Comparison of ENCODE assay signal across 19 mouse cellular contexts in genomic region chr2:26641006-26641647, GRCm38 (mm10). TPM values are rescaled to one million over a fixed set of nuclear protein-coding genes. Genes with fewer than 3 reads are reported as not detected.
DNase-seq lines count a peak whose midpoint lies in the region; ATAC-seq and TF ChIP-seq lines count a peak whose summit lies in the region.
"Had no signal": no experiment of that assay in that cellular context is flagged by ENCODE, and none has a peak within 500 bp of the region (broad histone marks: within the 10 kb centered on the region; RNA-seq: fewer than 3 reads in every experiment).

No protein-coding gene starts in this region.

- H3K9me3 ChIP-seq in kidney, embryonic 15.5 days (replicated peaks): no peaks in the 10 kb centered on the region
- H3K9me3 ChIP-seq in embryonic facial prominence, embryonic 13.5 days: no peaks in the 10 kb centered on the region
- no peaks in the 10 kb centered on the region for H3K9me3 ChIP-seq in liver, postnatal 0 days (ENCODE audit: low read length)
- H3K9me3 ChIP-seq: neural tube, embryonic 12.5 days had no signal

- ATAC-seq in kidney, embryonic 15.5 days (replicated peaks; ENCODE audit: low FRiP score): no peak
- ATAC-seq in embryonic facial prominence, embryonic 13.5 days (ENCODE audit: insufficient number of reproducible peaks, insufficient read depth, low FRiP score, low TSS enrichment, low read depth): no peak
- ATAC-seq in liver, postnatal 0 days: no peak

- TF ChIP-seq CTCF in liver, postnatal 0 days (IDR thresholded peaks at IDR 0.05; ENCODE audit: low read depth): no peak

- H3K4me3 ChIP-seq in kidney, embryonic 15.5 days (replicated peaks): no peak overlapping the region
- H3K4me3 ChIP-seq in embryonic facial prominence, embryonic 13.5 days: no peak overlapping the region
- H3K4me3 ChIP-seq in liver, postnatal 0 days (ENCODE audit: low read depth, low read length): no peak overlapping the region
- H3K4me3 ChIP-seq: neural tube, embryonic 12.5 days had no signal

- H3K27ac ChIP-seq in kidney, embryonic 15.5 days: peak overlapping the region; percentile 82; the same call in 1 of the 2 replicates
- H3K27ac ChIP-seq in embryonic facial prominence, embryonic 13.5 days: peak overlapping the region; percentile 91
- peak overlapping the region; percentile 86; the same call in 1 of the 2 replicates for H3K27ac ChIP-seq in liver, postnatal 0 days (ENCODE audit: low read depth)
- H3K27ac ChIP-seq: hindbrain, embryonic 14.5 days; neural tube, embryonic 12.5 days had no signal

- H3K36me3 ChIP-seq in kidney, embryonic 15.5 days: peaks cover 27% of the 10 kb centered on the region
- peaks cover 30% of the 10 kb centered on the region for H3K36me3 ChIP-seq in embryonic facial prominence, embryonic 13.5 days
- H3K36me3 ChIP-seq in liver, postnatal 0 days (replicated peaks; ENCODE audit: insufficient read depth, low read length): peaks cover 20% of the 10 kb centered on the region

- H3K4me1 ChIP-seq in kidney, embryonic 15.5 days: peaks cover 31% of the 10 kb centered on the region
- H3K4me1 ChIP-seq in embryonic facial prominence, embryonic 13.5 days: peaks cover 26% of the 10 kb centered on the region
- H3K4me1 ChIP-seq in liver, postnatal 0 days (ENCODE audit: insufficient read depth): peaks cover 24% of the 10 kb centered on the region

- H3K4me2 ChIP-seq in kidney, embryonic 15.5 days: no peak overlapping the region
- peak overlapping the region; percentile 84; the same call in 1 of the 2 replicates for H3K4me2 ChIP-seq in embryonic facial prominence, embryonic 13.5 days
- H3K4me2 ChIP-seq in liver, postnatal 0 days (ENCODE audit: low read depth, low read length): no peak overlapping the region

- DNase-seq in adrenal gland, adult 2 months: peak; percentile 31
- no peak for DNase-seq in adrenal gland, postnatal 25 days
- no peak for DNase-seq in kidney, postnatal 25 days
- DNase-seq in liver, postnatal 0 days: no peak
- DNase-seq in thymus, postnatal 4 days: no peak
- DNase-seq in urinary bladder, postnatal 4 days (ENCODE audit: low spot score in 2 of 2): no peak
- DNase-seq: cerebellum, adult 8-10 months; right cerebral cortex, postnatal 25 days; thymus, postnatal 25 days had no signal

- TF ChIP-seq EP300 in liver, postnatal 0 days (IDR thresholded peaks at IDR 0.05; ENCODE audit: low read depth): no peak

- no peaks in the 10 kb centered on the region for H3K27me3 ChIP-seq in kidney, embryonic 15.5 days
- H3K27me3 ChIP-seq in embryonic facial prominence, embryonic 13.5 days: no peaks in the 10 kb centered on the region
- no peaks in the 10 kb centered on the region for H3K27me3 ChIP-seq in liver, postnatal 0 days (ENCODE audit: insufficient read depth, low read length)
- H3K27me3 ChIP-seq: neural tube, embryonic 12.5 days had no signal

- WGBS in kidney, embryonic 15.5 days: 77% methylated on average over 7 of the region's 7 CpGs
- 77% methylated on average over 7 of the region's 7 CpGs for WGBS in embryonic facial prominence, embryonic 13.5 days
- 50% methylated on average over 7 of the region's 7 CpGs for WGBS in liver, postnatal 0 days (ENCODE audit: insufficient replicate concordance)

- H3K9ac ChIP-seq in kidney, embryonic 15.5 days: no peak overlapping the region
- peak overlapping the region; percentile 99; the same call in 1 of the 2 replicates for H3K9ac ChIP-seq in embryonic facial prominence, embryonic 13.5 days
- H3K9ac ChIP-seq in liver, postnatal 0 days (replicated peaks): no peak overlapping the region

RNA-seq across cellular contexts. Expression of gene Fam69b, which starts 12.9 kb away (rescaled TPM):
- 10 to 100 TPM in 1 of 2 experiments, 1 to 10 TPM in 1; 6.9 to 15.7 TPM for total RNA-seq in adrenal gland, adult 2 months (2021)
- 21.8 and 33.4 TPM in 2 replicates for polyA plus RNA-seq in adrenal gland, adult 2 months (2012; rRNA removed)
- 6.6 and 9.8 TPM in 2 replicates for total RNA-seq in adrenal gland, postnatal 25 days (2021)
- polyA plus RNA-seq in kidney, embryonic 15.5 days (2015; fragmentation: Nextera tagmentation; extraction: Ambion mirVana): 32.9 and 33.1 TPM in 2 replicates
- polyA plus RNA-seq in embryonic facial prominence, embryonic 13.5 days (2015; fragmentation: Nextera tagmentation; extraction: Ambion mirVana): 65.6 and 66.6 TPM in 2 replicates
- polyA plus RNA-seq in liver, postnatal 0 days (2015; fragmentation: Nextera tagmentation; extraction: Ambion mirVana): 0.48 and 0.56 TPM in 2 replicates

RNA-seq across cellular contexts. Expression of gene Lcn4, which starts 30.0 kb away (rescaled TPM):
- not detected for total RNA-seq in adrenal gland, adult 2 months (2021)
- not detected in 2 replicates for polyA plus RNA-seq in adrenal gland, adult 2 months (2012; rRNA removed)
- total RNA-seq in adrenal gland, postnatal 25 days (2021): not detected in 2 replicates
- not detected in 2 replicates for polyA plus RNA-seq in kidney, embryonic 15.5 days (2015; fragmentation: Nextera tagmentation; extraction: Ambion mirVana)
- not detected in 2 replicates for polyA plus RNA-seq in embryonic facial prominence, embryonic 13.5 days (2015; fragmentation: Nextera tagmentation; extraction: Ambion mirVana)
- polyA plus RNA-seq in liver, postnatal 0 days (2015; fragmentation: Nextera tagmentation; extraction: Ambion mirVana): 0.14 TPM in 1 of 2 replicates, not detected in the other
- total RNA-seq: adrenal gland, adult 8-10 months; gastrocnemius, adult 8-10 months; left cerebral cortex, postnatal 25 days; megakaryocyte-erythroid progenitor cell, adult 5-6 weeks had no signal
- polyA plus RNA-seq: embryonic facial prominence, embryonic 11.5 days; hindbrain, embryonic 14.5 days; neural tube, embryonic 12.5 days had no signal

RNA-seq across cellular contexts. Expression of gene Agpat2, which starts 36.9 kb away (rescaled TPM):
- total RNA-seq in adrenal gland, adult 2 months (2021): 100 to 1,000 TPM; 469 to 591 TPM
- polyA plus RNA-seq in adrenal gland, adult 2 months (2012; rRNA removed): 584 and 714 TPM in 2 replicates
- 290 and 352 TPM in 2 replicates for total RNA-seq in adrenal gland, postnatal 25 days (2021)
- polyA plus RNA-seq in kidney, embryonic 15.5 days (2015; fragmentation: Nextera tagmentation; extraction: Ambion mirVana): 41.7 and 47.7 TPM in 2 replicates
- polyA plus RNA-seq in embryonic facial prominence, embryonic 13.5 days (2015; fragmentation: Nextera tagmentation; extraction: Ambion mirVana): 23.4 and 25.2 TPM in 2 replicates
- polyA plus RNA-seq in liver, postnatal 0 days (2015; fragmentation: Nextera tagmentation; extraction: Ambion mirVana): 215 and 221 TPM in 2 replicates

RNA-seq across cellular contexts. Expression of gene Gm20532, which starts 54.7 kb away (rescaled TPM):
- total RNA-seq in adrenal gland, adult 2 months (2021): not detected
- not detected in 2 replicates for polyA plus RNA-seq in adrenal gland, adult 2 months (2012; rRNA removed)
- total RNA-seq in adrenal gland, postnatal 25 days (2021): not detected in 2 replicates
- not detected in 2 replicates for polyA plus RNA-seq in kidney, embryonic 15.5 days (2015; fragmentation: Nextera tagmentation; extraction: Ambion mirVana)
- polyA plus RNA-seq in embryonic facial prominence, embryonic 13.5 days (2015; fragmentation: Nextera tagmentation; extraction: Ambion mirVana): not detected in 2 replicates
- polyA plus RNA-seq in liver, postnatal 0 days (2015; fragmentation: Nextera tagmentation; extraction: Ambion mirVana): not detected in 2 replicates
- total RNA-seq: adrenal gland, adult 8-10 months; gastrocnemius, adult 8-10 months; left cerebral cortex, postnatal 25 days; megakaryocyte-erythroid progenitor cell, adult 5-6 weeks had no signal
- polyA plus RNA-seq: embryonic facial prominence, embryonic 11.5 days; hindbrain, embryonic 14.5 days; large intestine, adult 2 months; neural tube, embryonic 12.5 days had no signal

Comparison
In these comparisons a context has a peak if more than half of its experiments do, and no peak if none do; other contexts are left out.
1. RNA of gene Fam69b, which starts 12.9 kb away (polyA plus RNA-seq): 65.6 to 66.6 TPM in embryonic facial prominence, embryonic 13.5 days, 32.9 to 33.1 TPM in kidney, embryonic 15.5 days and 21.8 to 33.4 TPM in adrenal gland, adult 2 months; 0.48 to 0.56 TPM in liver, postnatal 0 days; every median in the first group is over 10 times any median in the second.
2. Peak in every context shown above with its lines, with median percentiles within 50 percentile points of each other: H3K27ac ChIP-seq.